Mouse (Mus musculus) heart, adult 11 months (tissue): ENCODE data around the gene Als2cl.
A peak's percentile ranks its signal among the peaks of the same experiment; 100 is the strongest.

Experiments
- DNase-seq: peaks from one replicate; pipeline ENCODE4 v3.0.0; 2022

The Als2cl gene

DNA sequence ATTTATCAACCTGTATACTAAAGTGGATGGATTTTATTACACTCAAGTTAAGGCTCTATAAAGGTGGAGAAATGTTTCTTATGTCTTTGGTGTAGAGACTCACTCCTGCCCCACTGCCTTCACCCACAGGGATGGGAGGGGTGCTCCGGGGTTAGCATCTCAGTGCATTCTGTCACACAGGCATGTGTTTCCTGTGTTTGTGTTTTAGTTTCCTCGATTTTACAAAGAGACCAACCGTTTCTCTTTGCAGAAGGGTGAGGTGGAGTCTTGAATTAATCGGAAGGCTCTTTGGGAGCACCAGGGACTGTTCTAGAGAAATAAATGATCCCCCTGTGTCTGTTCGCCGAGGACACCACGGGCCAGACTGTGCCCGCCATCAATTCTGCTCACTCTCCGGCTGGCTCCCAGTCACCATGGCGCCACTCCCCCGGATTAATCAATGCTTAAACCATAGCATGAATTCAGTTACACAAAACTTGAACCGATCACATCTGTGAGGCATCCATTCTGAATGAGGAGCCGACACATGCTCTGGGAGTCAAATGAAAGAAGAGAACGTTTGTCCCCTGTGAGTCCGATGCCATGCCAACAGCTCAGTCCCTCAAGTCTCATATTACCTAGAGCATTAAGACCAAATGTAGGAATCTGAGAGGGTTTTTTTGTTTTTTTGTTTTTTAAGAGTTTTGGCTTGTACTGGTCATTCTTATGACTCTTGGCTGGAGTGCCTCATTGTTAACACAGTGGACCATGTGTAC lies 41.2 kb downstream of the Als2cl start:
- DNase-seq, result peak; percentile 95

DNA sequence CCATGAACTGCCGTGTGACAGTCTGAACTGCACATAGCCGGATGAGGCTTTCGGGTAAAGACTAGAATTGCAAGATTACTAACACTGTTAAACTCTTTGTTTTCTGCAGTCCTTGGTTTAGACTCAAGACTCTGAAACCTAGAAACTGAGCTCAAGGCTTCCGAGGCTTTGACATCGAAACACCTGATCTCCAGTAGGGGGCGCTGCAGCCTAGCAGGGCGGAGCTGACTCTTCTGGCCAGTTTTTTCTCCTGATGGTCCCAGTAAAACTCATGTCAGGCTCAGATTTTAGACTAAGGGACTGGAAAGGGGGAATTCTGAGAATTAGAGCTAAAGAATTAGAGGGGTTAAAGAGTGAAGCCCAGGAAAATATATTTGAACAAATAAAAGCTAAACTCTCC lies 43.1 kb downstream of the Als2cl start:
- DNase-seq, result no peak

DNA sequence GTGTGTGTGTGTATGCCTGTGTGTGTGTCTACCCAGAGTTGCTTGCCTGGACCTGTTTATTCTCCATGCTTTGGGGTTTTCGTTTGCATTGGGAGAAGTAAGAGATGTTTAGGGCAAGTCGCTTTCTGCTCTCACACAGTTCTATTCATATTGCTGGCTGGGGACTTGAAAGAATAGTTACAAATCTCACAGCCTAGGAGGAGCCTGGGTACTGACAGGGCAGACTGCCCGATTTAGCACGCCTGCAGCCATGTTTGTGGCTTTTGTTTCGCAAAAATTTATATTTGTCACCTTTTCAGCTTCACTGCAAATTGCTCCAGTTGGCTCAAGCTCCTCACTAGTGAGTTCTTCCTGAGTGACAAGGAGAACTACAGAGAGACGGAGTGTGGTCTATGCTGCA lies 51.9 kb downstream of the Als2cl start:
- DNase-seq, result no peak

- peak; percentile 96 for DNase-seq
These were observed 54.3 kb downstream of the Als2cl start for GRCm38 (mm10) chr9:110933850-110934437.

GRCm38 (mm10) chr9:110935941-110936340 lies 56.3 kb downstream of the Als2cl start:
- DNase-seq, result peak; percentile 93

- no peak for DNase-seq
These were observed 58.1 kb downstream of the Als2cl start for GRCm38 (mm10) chr9:110937506-110938490.

DNA sequence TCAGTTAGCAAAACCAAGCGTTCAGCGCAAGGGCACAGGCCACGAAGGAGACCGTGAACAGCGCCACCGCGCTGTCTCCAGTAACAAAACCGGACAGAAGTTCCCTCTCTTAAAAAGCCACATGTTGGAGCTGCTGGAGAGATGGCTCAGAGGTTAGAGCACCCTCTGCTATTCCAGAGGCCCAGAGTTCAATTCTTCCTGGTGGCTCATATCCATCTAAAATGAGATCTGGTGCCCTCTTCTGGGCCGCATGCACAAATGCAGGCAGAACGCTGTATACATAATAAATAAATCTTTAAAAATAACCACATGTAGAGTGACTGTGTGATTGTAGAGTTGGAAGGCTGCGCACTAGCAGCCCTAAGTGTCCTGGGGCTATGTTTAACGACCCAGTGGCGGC lies 64.6 kb downstream of the Als2cl start:
- DNase-seq, result no peak

DNA sequence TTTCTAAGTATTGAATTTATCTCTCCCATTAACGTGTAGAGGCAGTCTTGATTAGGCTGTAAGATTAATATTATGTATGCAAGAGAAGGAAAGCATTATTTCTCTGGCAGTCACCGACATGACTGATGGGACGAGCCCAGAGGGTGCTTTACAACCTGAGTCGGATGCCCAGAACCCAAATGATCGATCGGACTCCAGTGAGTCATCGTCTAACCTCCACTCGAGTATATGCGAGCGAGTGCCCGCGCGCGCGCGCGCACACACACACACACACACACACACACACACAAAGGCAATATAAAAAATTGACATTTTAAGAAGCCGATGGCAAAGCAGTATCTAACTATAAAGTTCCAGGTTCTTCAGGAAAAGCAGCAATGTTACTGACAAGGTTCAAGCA lies 65.7 kb downstream of the Als2cl start:
- DNase-seq, result no peak

DNA sequence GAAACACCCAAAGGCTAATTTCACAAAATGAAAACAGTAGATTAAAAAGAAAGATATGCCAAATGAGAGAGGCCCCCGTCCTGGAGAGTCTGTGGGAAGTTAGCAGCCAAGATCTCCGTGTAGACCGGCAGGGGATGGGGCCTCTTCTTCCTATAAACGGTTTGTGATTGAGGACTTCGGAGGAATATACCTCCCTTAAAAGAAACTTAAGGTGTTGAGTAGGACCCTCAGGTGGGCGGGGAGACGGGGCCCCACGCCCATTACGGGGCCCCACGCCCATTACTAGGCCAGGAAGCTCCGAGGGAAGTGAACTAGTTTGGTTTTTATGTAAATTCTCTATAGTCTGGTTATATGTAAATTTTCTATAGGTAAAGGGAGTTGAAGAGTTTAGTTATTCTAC lies 66.3 kb downstream of the Als2cl start, which contains the start of gene Tdgf1:
Gene Tdgf1, minus strand, starts transcription at position 233 of the 400 bp plus-strand sequence.
- no peak for DNase-seq

- DNase-seq, result peak; percentile 79
These were observed 66.9 kb downstream of the Als2cl start for GRCm38 (mm10) chr9:110946548-110947044.

DNA sequence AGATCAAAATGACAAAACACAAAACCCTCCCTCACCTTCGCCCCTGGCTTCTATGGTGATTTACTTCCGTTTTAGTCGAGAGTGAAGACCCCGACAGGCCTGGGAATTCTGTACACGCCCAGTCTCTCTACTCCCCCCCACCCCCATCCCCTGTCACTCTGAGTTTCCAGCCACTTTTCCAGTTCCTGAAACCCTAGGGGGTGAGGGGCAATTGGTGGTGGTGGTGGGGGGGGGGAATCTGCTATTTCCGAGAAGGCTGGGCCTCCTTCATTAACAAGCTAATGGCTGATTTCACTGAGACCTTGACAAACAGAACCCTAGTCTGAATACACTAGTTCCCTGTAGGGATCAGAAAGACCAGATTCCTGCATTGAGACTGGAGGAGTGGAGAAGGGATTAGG lies 67.6 kb downstream of the Als2cl start:
- DNase-seq, result peak; percentile 54

DNA sequence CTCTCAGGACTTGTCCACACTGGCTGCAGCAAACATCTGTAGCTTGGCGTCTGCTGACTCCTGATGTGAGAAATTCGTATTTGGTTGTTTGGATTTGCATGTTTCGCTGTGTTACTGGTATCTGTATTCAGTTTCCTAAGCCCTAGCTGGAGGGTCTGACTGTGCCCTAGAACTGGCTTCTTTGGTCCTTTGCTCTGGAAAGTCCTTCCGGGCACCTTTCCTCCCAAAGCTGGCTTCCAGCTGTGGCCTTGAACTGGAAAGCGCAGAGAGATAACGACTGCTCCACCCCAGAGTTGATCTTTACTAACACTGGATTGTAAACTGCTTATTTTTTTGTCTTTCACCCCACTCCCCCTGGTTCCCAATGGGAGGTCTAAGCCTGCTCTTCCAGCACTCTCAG lies 68.2 kb downstream of the Als2cl start:
- DNase-seq, result no peak

GRCm38 (mm10) chr9:110948813-110949310 lies 69.2 kb downstream of the Als2cl start:
- peak; percentile 84 for DNase-seq

GRCm38 (mm10) chr9:110950109-110950508 lies 70.4 kb downstream of the Als2cl start:
- peak; percentile 70 for DNase-seq
